Mouse (Mus musculus): Measurements from ENCODE around the gene Tiam1. TPM values are rescaled to one million over a fixed set of nuclear protein-coding genes. Genes with fewer than 3 reads are reported as not detected.
A peak's percentile ranks its signal among the peaks of the same experiment; 100 is the strongest.

Tiam1 gene
- polyA plus RNA-seq, 1 experiment from 2014 or later, result 24.9 TPM

DNA sequence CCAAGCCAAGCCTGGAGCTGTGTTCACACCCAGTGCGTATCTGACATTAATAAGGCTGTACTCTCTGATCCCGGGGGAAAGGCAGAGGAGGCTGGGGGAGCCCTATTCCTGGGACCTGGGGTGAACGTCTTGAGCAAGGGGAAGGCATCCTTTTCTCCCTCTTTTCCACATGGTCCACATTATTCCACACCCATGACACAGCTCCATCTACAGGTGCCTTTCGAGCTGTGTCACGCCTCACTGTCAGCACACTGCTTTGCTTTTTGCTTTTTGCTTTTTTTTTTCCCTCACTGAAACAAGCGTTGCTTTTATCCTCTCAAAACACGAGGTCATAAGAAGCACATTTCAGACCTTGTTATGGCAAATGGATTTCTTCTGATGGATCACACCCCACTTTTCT is 11.5 kb upstream of the Tiam1 start:
- Histone ChIP-seq H3K4me2 (no peak overlapping the region), H3K4me3 (ENCODE audit: low read depth, low read length) (no peak overlapping the region), H3K27ac (ENCODE audit: low read depth, low read length) (no peak overlapping the region), H3K9ac (ENCODE audit: low read depth, low read length) (no peak overlapping the region), H3K36me3 (ENCODE audit: control insufficient read depth, insufficient read depth, low read length) (no peaks in the 10 kb centered on the region), H3K27me3 (ENCODE audit: control insufficient read depth, insufficient read depth, low read length) (no peaks in the 10 kb centered on the region), H3K9me3 (replicated peaks; ENCODE audit: control insufficient read depth, low read length) (no peaks in the 10 kb centered on the region), H3K4me1 (ENCODE audit: control insufficient read depth, insufficient read depth, low read length) (peaks cover 2% of the 10 kb centered on the region; the same call in 1 of the 2 replicates)
- WGBS (ENCODE audit: insufficient replicate concordance), result 50% methylated on average over 7 of the region's 7 CpGs
- no peak for ATAC-seq (replicated peaks; ENCODE audit: insufficient number of reproducible peaks, low FRiP score, low TSS enrichment)

DNA sequence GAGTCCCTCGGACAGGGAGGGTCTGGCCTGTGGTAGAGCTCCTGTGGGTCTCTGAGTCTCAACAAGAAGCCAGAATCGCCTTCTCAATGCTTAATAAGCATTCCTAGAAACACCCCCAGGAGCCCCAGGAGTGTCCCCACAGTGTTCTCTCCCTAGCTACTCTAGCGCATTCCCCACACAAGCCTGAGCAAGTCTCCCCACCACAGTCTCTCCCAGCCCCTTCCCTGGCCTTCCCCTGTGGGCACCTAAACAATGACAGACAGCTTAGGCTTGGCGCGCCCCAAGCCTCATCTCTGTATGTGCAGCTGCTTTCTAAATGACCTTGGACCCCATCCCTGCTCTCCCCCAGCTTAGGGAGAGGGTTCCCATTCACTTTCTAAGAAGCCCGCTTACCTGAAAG is 7.3 kb upstream of the Tiam1 start:
- Histone ChIP-seq H3K9ac (ENCODE audit: low read depth, low read length) (no peak overlapping the region), H3K4me2 (no peak overlapping the region), H3K36me3 (ENCODE audit: control insufficient read depth, insufficient read depth, low read length) (no peaks in the 10 kb centered on the region), H3K9me3 (replicated peaks; ENCODE audit: control insufficient read depth, low read length) (no peaks in the 10 kb centered on the region), H3K27ac (ENCODE audit: low read depth, low read length) (no peak overlapping the region), H3K27me3 (ENCODE audit: control insufficient read depth, insufficient read depth, low read length) (no peaks in the 10 kb centered on the region), H3K4me3 (ENCODE audit: low read depth, low read length) (no peak overlapping the region), H3K4me1 (ENCODE audit: control insufficient read depth, insufficient read depth, low read length) (peaks cover 10% of the 10 kb centered on the region)
- WGBS (ENCODE audit: insufficient replicate concordance), result 79% methylated on average over 6 of the region's 6 CpGs
- ATAC-seq (replicated peaks; ENCODE audit: insufficient number of reproducible peaks, low FRiP score, low TSS enrichment), result no peak

DNA sequence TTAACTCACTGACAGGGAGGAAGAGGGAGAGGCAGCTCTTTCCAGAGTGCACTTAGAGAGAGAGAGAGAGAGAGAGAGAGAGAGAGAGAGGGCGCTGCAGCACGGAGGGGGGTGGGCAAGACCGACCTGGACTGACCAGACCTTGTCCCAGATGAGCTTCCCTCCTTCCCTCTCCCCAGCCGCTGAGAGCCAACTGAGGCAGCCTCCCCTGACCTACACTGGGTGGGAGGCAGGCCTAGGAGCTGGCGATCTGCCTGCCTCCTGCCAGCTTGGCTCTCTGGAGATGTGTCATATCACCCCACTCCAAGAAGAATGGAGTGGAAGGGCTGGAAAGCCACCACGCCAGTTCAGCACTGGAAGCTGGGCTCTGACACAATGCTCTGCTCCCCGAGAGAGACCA is 6.6 kb upstream of the Tiam1 start:
- no peaks in the 10 kb centered on the region for H3K9me3 ChIP-seq (replicated peaks; ENCODE audit: control insufficient read depth, low read length)
- 24% methylated on average over 7 of the region's 7 CpGs for WGBS (ENCODE audit: insufficient replicate concordance)
- no peaks in the 10 kb centered on the region for H3K36me3 ChIP-seq (ENCODE audit: control insufficient read depth, insufficient read depth, low read length)

DNA sequence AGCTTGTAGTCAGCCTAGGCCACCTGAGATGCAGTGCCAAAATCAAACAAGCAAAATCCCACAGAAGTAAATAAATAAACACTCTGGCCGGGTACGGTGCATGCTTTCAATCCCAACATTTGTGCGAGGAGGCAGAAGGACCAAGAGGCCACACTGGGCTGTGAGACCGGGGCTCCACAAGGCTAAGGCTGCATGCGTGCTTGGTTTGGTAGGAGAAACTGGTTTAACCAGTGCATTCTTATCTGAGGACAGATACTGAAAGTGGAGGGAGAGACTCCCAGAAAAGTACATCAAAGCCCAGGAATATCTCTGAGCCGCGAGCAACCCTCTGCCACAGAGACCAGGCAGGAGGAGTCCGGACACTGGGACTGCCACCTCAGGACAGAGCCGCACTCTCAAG is 5.8 kb upstream of the Tiam1 start:
- H3K4me2 ChIP-seq, result peak overlapping the region; percentile 14; the same call in 1 of the 2 replicates
- H3K4me3 ChIP-seq (ENCODE audit: low read depth, low read length), result no peak overlapping the region
- 0 out of 2 replicates have a peak overlapping the region, but pooled peaks have one; percentile 35 for H3K27ac ChIP-seq (ENCODE audit: low read depth, low read length)
- H3K36me3 ChIP-seq (ENCODE audit: control insufficient read depth, insufficient read depth, low read length), result no peaks in the 10 kb centered on the region
- H3K27me3 ChIP-seq (ENCODE audit: control insufficient read depth, insufficient read depth, low read length), result no peaks in the 10 kb centered on the region
- no peak overlapping the region for H3K9ac ChIP-seq (ENCODE audit: low read depth, low read length)
- H3K9me3 ChIP-seq (replicated peaks; ENCODE audit: control insufficient read depth, low read length), result no peaks in the 10 kb centered on the region
- ATAC-seq (replicated peaks; ENCODE audit: insufficient number of reproducible peaks, low FRiP score, low TSS enrichment), result no peak
- 40% methylated on average over 9 of the region's 9 CpGs for WGBS (ENCODE audit: insufficient replicate concordance)
- peaks cover 15% of the 10 kb centered on the region for H3K4me1 ChIP-seq (ENCODE audit: control insufficient read depth, insufficient read depth, low read length)

More for the DNA sequence above, 6.6 kb upstream of the Tiam1 start:
- Histone ChIP-seq H3K27ac (ENCODE audit: low read depth, low read length) (no peak overlapping the region), H3K9ac (ENCODE audit: low read depth, low read length) (0 out of 2 replicates have a peak overlapping the region, but pooled peaks have one; percentile 43), H3K4me1 (ENCODE audit: control insufficient read depth, insufficient read depth, low read length) (peaks cover 11% of the 10 kb centered on the region), H3K27me3 (ENCODE audit: control insufficient read depth, insufficient read depth, low read length) (no peaks in the 10 kb centered on the region), H3K4me3 (ENCODE audit: low read depth, low read length) (no peak overlapping the region), H3K4me2 (no peak overlapping the region)
- no peak for ATAC-seq (replicated peaks; ENCODE audit: insufficient number of reproducible peaks, low FRiP score, low TSS enrichment)

DNA sequence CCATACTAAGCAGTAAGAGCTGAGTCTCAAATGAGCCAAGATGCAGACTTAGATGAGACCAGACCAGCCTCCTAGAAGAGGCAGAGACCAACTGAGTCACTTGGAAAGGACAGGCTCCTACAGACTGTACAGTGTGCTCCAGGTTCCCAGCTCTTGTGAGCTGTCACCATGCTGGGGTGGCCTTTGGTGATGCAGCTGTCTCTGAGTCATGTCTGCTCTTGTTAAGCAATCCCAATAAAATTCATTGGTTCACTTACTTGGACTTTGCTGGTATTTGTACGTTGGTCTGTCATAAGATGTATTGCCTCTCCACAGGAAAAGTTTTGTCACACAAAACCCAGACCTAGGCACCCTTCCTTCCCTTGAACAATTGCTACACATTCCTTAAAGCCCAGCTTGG is 1.7 kb upstream of the Tiam1 start:
- H3K9ac ChIP-seq (ENCODE audit: low read depth, low read length), result peak overlapping the region; percentile 72; the same call in 1 of the 2 replicates
- H3K27me3 ChIP-seq (ENCODE audit: control insufficient read depth, insufficient read depth, low read length), result no peaks in the 10 kb centered on the region
- peaks cover 24% of the 10 kb centered on the region for H3K4me1 ChIP-seq (ENCODE audit: control insufficient read depth, insufficient read depth, low read length)
- WGBS (ENCODE audit: insufficient replicate concordance), result 96% methylated on average over 1 of the region's 1 CpGs
- H3K36me3 ChIP-seq (ENCODE audit: control insufficient read depth, insufficient read depth, low read length), result no peaks in the 10 kb centered on the region
- no peaks in the 10 kb centered on the region for H3K9me3 ChIP-seq (replicated peaks; ENCODE audit: control insufficient read depth, low read length)
- peak overlapping the region; percentile 69 for H3K4me2 ChIP-seq
- no peak overlapping the region for H3K27ac ChIP-seq (ENCODE audit: low read depth, low read length)
- no peak overlapping the region for H3K4me3 ChIP-seq (ENCODE audit: low read depth, low read length)
- no peak for ATAC-seq (replicated peaks; ENCODE audit: insufficient number of reproducible peaks, low FRiP score, low TSS enrichment)

DNA sequence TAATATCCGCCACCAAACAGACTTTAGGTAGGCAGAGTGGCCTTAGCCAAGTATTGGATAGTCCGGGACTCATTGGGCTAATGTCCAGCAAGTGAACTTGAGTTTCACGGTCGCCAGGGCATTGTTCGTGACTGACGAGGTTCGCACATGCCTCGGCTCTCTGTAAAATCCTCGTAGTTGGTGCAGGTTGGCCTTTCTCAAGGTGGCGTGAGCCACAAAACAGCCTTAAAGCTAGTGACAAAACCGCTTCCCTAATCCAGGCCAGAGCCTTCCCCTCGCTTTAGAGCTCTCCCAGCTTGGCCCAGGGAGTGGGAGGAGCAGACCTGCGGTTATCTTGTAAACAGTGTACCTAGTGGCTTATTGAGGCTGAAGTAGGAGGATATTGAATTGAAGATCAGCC is 972 bp upstream of the Tiam1 start:
- H3K4me1 ChIP-seq (ENCODE audit: control insufficient read depth, insufficient read depth, low read length), result peaks cover 24% of the 10 kb centered on the region
- ATAC-seq (replicated peaks; ENCODE audit: insufficient number of reproducible peaks, low FRiP score, low TSS enrichment), result no peak
- no peaks in the 10 kb centered on the region for H3K27me3 ChIP-seq (ENCODE audit: control insufficient read depth, insufficient read depth, low read length)
- H3K4me2 ChIP-seq, result peak overlapping the region; percentile 69
- H3K27ac ChIP-seq (ENCODE audit: low read depth, low read length), result 0 out of 2 replicates have a peak overlapping the region, but pooled peaks have one; percentile 3
- H3K4me3 ChIP-seq (ENCODE audit: low read depth, low read length), result peak overlapping the region; percentile 75
- no peaks in the 10 kb centered on the region for H3K36me3 ChIP-seq (ENCODE audit: control insufficient read depth, insufficient read depth, low read length)
- no peaks in the 10 kb centered on the region for H3K9me3 ChIP-seq (replicated peaks; ENCODE audit: control insufficient read depth, low read length)
- H3K9ac ChIP-seq (ENCODE audit: low read depth, low read length), result peak overlapping the region; percentile 72
- 13% methylated on average over 13 of the region's 13 CpGs for WGBS (ENCODE audit: insufficient replicate concordance)

DNA sequence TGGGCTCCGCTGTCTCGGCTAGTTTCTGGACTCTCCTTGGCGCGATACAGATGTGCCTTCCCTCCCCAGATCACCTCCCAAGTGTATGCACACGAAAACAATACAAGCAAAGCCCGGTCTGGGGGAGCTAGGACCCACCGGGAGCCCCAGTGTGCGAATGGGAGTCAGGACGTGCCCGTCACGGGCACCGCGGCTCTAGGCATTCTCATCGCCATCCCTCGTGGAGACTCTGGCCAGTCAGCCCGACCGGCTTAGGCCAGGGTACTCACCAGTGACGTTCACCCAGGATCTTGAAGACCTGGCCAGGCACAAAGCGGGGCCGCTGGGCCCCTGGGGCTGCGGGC is 181 bp downstream of the Tiam1 start:
- Histone ChIP-seq H3K27ac (ENCODE audit: low read depth, low read length) (peak overlapping the region; percentile 86), H3K36me3 (ENCODE audit: control insufficient read depth, insufficient read depth, low read length) (no peaks in the 10 kb centered on the region), H3K4me3 (ENCODE audit: low read depth, low read length) (peak overlapping the region; percentile 75), H3K4me1 (ENCODE audit: control insufficient read depth, insufficient read depth, low read length) (peaks cover 20% of the 10 kb centered on the region), H3K4me2 (peak overlapping the region; percentile 69), H3K9me3 (replicated peaks; ENCODE audit: control insufficient read depth, low read length) (no peaks in the 10 kb centered on the region), H3K27me3 (ENCODE audit: control insufficient read depth, insufficient read depth, low read length) (no peaks in the 10 kb centered on the region), H3K9ac (ENCODE audit: low read depth, low read length) (peak overlapping the region; percentile 87)
- WGBS (ENCODE audit: insufficient replicate concordance), result 1% methylated on average over 21 of the region's 21 CpGs
- ATAC-seq (replicated peaks; ENCODE audit: insufficient number of reproducible peaks, low FRiP score, low TSS enrichment), result no peak; the same call in 1 of the 2 replicates

DNA sequence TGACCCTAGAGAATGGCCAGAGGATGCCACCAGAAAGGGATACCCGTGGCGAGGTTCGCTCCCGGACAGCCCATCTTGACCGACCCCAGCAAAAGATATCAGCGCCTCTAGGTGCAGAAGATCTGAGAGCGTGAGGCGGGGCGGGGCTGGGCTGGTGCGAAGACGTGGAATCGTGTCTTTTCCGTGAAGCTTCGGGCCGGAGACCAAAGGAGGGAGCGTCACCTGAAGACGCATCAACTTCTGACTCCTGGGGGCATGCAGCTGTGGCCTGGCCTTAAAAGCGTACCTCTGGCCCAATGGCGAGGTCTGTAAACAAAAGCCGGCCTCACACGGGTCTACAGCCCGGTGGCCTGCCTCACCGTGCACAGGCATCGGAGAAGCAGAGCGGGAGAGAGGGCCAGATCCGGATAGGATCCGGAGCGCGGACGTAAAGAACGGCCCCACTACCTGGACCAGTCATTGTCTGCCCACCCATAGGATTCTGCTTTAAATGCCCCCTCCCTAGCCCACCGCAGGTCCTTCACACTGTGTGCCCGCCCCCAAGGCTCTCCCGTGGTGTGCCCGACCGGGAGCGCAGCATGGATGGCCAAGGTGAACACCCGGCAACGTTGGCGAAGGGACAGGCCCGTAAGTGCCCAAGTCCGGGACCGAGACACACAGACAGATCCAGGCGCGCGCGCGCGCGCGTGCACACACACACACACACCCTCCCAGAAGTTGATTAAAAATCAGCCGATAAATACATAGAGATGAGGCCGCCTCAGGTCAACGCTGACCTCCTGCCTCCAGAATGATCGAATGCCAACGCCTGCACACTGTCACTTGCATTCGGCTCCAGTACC is 774 bp downstream of the Tiam1 start:
- no peaks in the 10 kb centered on the region for H3K36me3 ChIP-seq (ENCODE audit: control insufficient read depth, insufficient read depth, low read length)
- no peaks in the 10 kb centered on the region for H3K9me3 ChIP-seq (replicated peaks; ENCODE audit: control insufficient read depth, low read length)
- H3K4me3 ChIP-seq (ENCODE audit: low read depth, low read length), result peak overlapping the region; percentile 75
- WGBS (ENCODE audit: insufficient replicate concordance), result under 1% methylated on average over 57 of the region's 57 CpGs
- no peak for ATAC-seq (replicated peaks; ENCODE audit: insufficient number of reproducible peaks, low FRiP score, low TSS enrichment)
- peak overlapping the region; percentile 86; the same call in 1 of the 2 replicates for H3K27ac ChIP-seq (ENCODE audit: low read depth, low read length)
- H3K9ac ChIP-seq (ENCODE audit: low read depth, low read length), result peak overlapping the region; percentile 87
- H3K4me1 ChIP-seq (ENCODE audit: control insufficient read depth, insufficient read depth, low read length), result peaks cover 20% of the 10 kb centered on the region
- no peaks in the 10 kb centered on the region for H3K27me3 ChIP-seq (ENCODE audit: control insufficient read depth, insufficient read depth, low read length)
- peak overlapping the region; percentile 69 for H3K4me2 ChIP-seq

DNA sequence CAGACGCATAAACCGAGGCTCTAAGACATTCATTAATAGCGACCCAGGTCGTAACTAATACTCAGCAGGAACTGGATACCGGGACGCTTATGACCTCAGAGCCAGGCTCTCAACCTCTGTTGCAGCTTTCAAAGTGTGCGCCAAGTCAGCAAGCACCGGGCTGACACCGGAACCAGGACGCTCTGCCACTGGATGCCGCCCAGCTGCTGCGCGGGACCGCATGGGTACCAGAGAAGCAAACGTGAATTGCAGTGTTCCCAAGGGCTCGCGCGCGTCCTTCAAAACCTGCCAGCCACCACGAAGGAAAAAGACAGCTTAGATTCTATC is 1.4 kb downstream of the Tiam1 start:
- ATAC-seq (replicated peaks; ENCODE audit: insufficient number of reproducible peaks, low FRiP score, low TSS enrichment), result no peak
- 1% methylated on average over 20 of the region's 20 CpGs for WGBS (ENCODE audit: insufficient replicate concordance)
- Histone ChIP-seq H3K4me2 (peak overlapping the region; percentile 69), H3K9me3 (replicated peaks; ENCODE audit: control insufficient read depth, low read length) (no peaks in the 10 kb centered on the region; the same call in 1 of the 2 replicates), H3K27me3 (ENCODE audit: control insufficient read depth, insufficient read depth, low read length) (no peaks in the 10 kb centered on the region), H3K9ac (ENCODE audit: low read depth, low read length) (peak overlapping the region; percentile 87), H3K4me1 (ENCODE audit: control insufficient read depth, insufficient read depth, low read length) (peaks cover 20% of the 10 kb centered on the region), H3K27ac (ENCODE audit: low read depth, low read length) (no peak overlapping the region), H3K36me3 (ENCODE audit: control insufficient read depth, insufficient read depth, low read length) (0 out of 2 replicates have a peak, but pooled peaks cover 2% of the 10 kb centered on the region), H3K4me3 (ENCODE audit: low read depth, low read length) (peak overlapping the region; percentile 75)
